Mouse (Mus musculus): ENCODE data around the gene Mov10l1. TPM values are rescaled to one million over a fixed set of nuclear protein-coding genes. Genes with fewer than 3 reads are reported as not detected.

Mov10l1 gene
- polyA plus RNA-seq, 1 experiment, result not detected

- TF ChIP-seq POLR2A (IDR thresholded peaks at IDR 0.05; ENCODE audit: extremely low read depth, insufficient read depth, low read length) (0 out of 2 replicates have a peak, but pooled peaks have one; percentile 6), CTCF (IDR thresholded peaks at IDR 0.05; ENCODE audit: extremely low read depth, insufficient read depth, low read length) (no peak)
- no peak overlapping the region for H3K4me3 ChIP-seq (ENCODE audit: insufficient read depth, low read length)
- H3K4me1 ChIP-seq (ENCODE audit: control insufficient read depth, insufficient read depth, low read length), result no peaks in the 10 kb centered on the region
- no peak overlapping the region for H3K27ac ChIP-seq (ENCODE audit: insufficient read depth, low read length)
Observed at GRCm38 (mm10) chr15:89100823-89101222, 118.1 kb downstream of the Mov10l1 start.

GRCm38 (mm10) chr15:89102646-89103045, 119.9 kb downstream of the Mov10l1 start:
- Histone ChIP-seq H3K4me1 (ENCODE audit: control insufficient read depth, insufficient read depth, low read length) (no peaks in the 10 kb centered on the region), H3K4me3 (ENCODE audit: insufficient read depth, low read length) (no peak overlapping the region), H3K27ac (ENCODE audit: insufficient read depth, low read length) (no peak overlapping the region)
- TF ChIP-seq POLR2A (IDR thresholded peaks at IDR 0.05; ENCODE audit: extremely low read depth, insufficient read depth, low read length) (no peak), CTCF (IDR thresholded peaks at IDR 0.05; ENCODE audit: extremely low read depth, insufficient read depth, low read length) (no peak)

GRCm38 (mm10) chr15:89103921-89104320, 121.2 kb downstream of the Mov10l1 start:
- Histone ChIP-seq H3K4me3 (ENCODE audit: insufficient read depth, low read length) (no peak overlapping the region), H3K4me1 (ENCODE audit: control insufficient read depth, insufficient read depth, low read length) (no peaks in the 10 kb centered on the region), H3K27ac (ENCODE audit: insufficient read depth, low read length) (no peak overlapping the region)
- TF ChIP-seq POLR2A (IDR thresholded peaks at IDR 0.05; ENCODE audit: extremely low read depth, insufficient read depth, low read length), result no peak
- no peak for TF ChIP-seq CTCF (IDR thresholded peaks at IDR 0.05; ENCODE audit: extremely low read depth, insufficient read depth, low read length)

- TF ChIP-seq CTCF (IDR thresholded peaks at IDR 0.05; ENCODE audit: extremely low read depth, insufficient read depth, low read length) (no peak), POLR2A (IDR thresholded peaks at IDR 0.05; ENCODE audit: extremely low read depth, insufficient read depth, low read length) (no peak)
- no peak overlapping the region for H3K27ac ChIP-seq (ENCODE audit: insufficient read depth, low read length)
- H3K4me1 ChIP-seq (ENCODE audit: control insufficient read depth, insufficient read depth, low read length), result no peaks in the 10 kb centered on the region
- no peak overlapping the region for H3K4me3 ChIP-seq (ENCODE audit: insufficient read depth, low read length)
Observed at GRCm38 (mm10) chr15:89104425-89104824, 121.7 kb downstream of the Mov10l1 start.

Other genes with a start within 250 kb of the Mov10l1 start
- gene Brd1, start 248.7 kb upstream of the Mov10l1 start, polyA plus RNA-seq (2012; rRNA removed), result 18.0 and 19.5 TPM in 2 replicates
- 5.1 and 5.5 TPM in 2 replicates for gene Zbed4, start 231.2 kb upstream of the Mov10l1 start, polyA plus RNA-seq (2012; rRNA removed)
- 17.0 and 17.5 TPM in 2 replicates for gene Alg12, start 163.6 kb upstream of the Mov10l1 start, polyA plus RNA-seq (2012; rRNA removed)
- 25.7 and 26.6 TPM in 2 replicates for gene Creld2, start 163.3 kb upstream of the Mov10l1 start, polyA plus RNA-seq (2012; rRNA removed)
- gene Pim3, start 120.7 kb upstream of the Mov10l1 start, polyA plus RNA-seq (2012; rRNA removed), result 14.2 and 16.7 TPM in 2 replicates
- 1.6 and 2.2 TPM in 2 replicates for gene Ttll8, start 28.5 kb upstream of the Mov10l1 start, polyA plus RNA-seq (2012; rRNA removed)
- gene Mlc1, start 3.9 kb upstream of the Mov10l1 start, polyA plus RNA-seq (2012; rRNA removed), result 155 and 162 TPM in 2 replicates
- gene Panx2, start 76.8 kb downstream of the Mov10l1 start, polyA plus RNA-seq (2012; rRNA removed), result 105 and 116 TPM in 2 replicates
- 18.5 and 19.9 TPM in 2 replicates for gene Trabd, start 92.2 kb downstream of the Mov10l1 start, polyA plus RNA-seq (2012; rRNA removed)
- 37.1 and 38.5 TPM in 2 replicates for gene Selenoo, start 106.2 kb downstream of the Mov10l1 start, polyA plus RNA-seq (2012; rRNA removed)
- gene Tubgcp6, start 140.2 kb downstream of the Mov10l1 start, polyA plus RNA-seq (2012; rRNA removed), result 31.8 and 34.1 TPM in 2 replicates
- 31.3 and 36.0 TPM in 2 replicates for gene Hdac10, start 145.8 kb downstream of the Mov10l1 start, polyA plus RNA-seq (2012; rRNA removed)
- gene Mapk12, start 157.8 kb downstream of the Mov10l1 start, polyA plus RNA-seq (2012; rRNA removed), result 21.0 and 22.3 TPM in 2 replicates
- 91.5 and 93.7 TPM in 2 replicates for gene Mapk11, start 166.7 kb downstream of the Mov10l1 start, polyA plus RNA-seq (2012; rRNA removed)
- gene Plxnb2, start 197.9 kb downstream of the Mov10l1 start, polyA plus RNA-seq (2012; rRNA removed), result 51.0 and 52.9 TPM in 2 replicates
- 137 and 148 TPM in 2 replicates for gene Dennd6b, start 213.6 kb downstream of the Mov10l1 start, polyA plus RNA-seq (2012; rRNA removed)
- gene Ppp6r2, start 228.6 kb downstream of the Mov10l1 start, polyA plus RNA-seq (2012; rRNA removed), result 119 and 135 TPM in 2 replicates